ENCODE assay signal across 22 mouse cellular contexts in the genomic region with DNA sequence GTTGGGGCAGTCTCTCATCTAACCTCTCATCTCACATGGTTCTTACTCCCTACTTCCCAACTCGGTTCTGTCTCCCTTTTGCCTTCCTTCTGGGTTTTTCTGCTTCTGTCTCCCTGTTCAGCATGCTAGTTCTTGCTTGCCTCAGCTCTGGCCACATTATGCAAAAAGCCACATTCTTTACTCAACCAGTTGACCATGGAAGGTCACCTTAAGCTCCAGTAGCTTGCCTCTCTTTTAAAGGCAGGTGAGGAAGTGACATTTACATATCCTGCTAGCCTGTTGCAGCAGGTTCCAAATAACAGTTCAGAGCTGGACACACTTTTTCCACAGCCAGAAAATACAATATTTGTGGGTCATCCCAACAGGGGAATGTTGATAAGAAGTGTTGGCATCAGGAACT.
"Had no signal": no experiment of that assay in that cellular context is flagged by ENCODE, and none has a peak within 500 bp of the region (broad histone marks: within the 10 kb centered on the region; RNA-seq: fewer than 3 reads in every experiment).

No protein-coding gene starts in this region.

- H3K36me3 ChIP-seq: limb, embryonic 10.5 days; limb, embryonic 13.5 days; liver, embryonic 12.5 days; liver, embryonic 15.5 days; lung, embryonic 15.5 days; midbrain, embryonic 10.5 days; midbrain, embryonic 13.5 days; neural tube, embryonic 13.5 days; stomach, embryonic 15.5 days had no signal

- H3K9ac ChIP-seq: limb, embryonic 13.5 days; liver, embryonic 12.5 days; liver, embryonic 15.5 days; lung, embryonic 15.5 days; midbrain, embryonic 13.5 days; neural tube, embryonic 13.5 days; stomach, embryonic 15.5 days had no signal

- H3K9me3 ChIP-seq: limb, embryonic 10.5 days; limb, embryonic 13.5 days; liver, embryonic 12.5 days; liver, embryonic 15.5 days; lung, embryonic 15.5 days; megakaryocyte, embryonic 14.5 days; midbrain, embryonic 10.5 days; midbrain, embryonic 13.5 days; neural tube, embryonic 13.5 days; stomach, embryonic 15.5 days had no signal

- ATAC-seq: inflammation-experienced regulatory T-cells, adult 6 months; intestine, embryonic 16.5 days; liver, embryonic 12.5 days; midbrain, embryonic 13.5 days; midbrain, embryonic 16.5 days had no signal

- H3K4me1 ChIP-seq: limb, embryonic 10.5 days; limb, embryonic 13.5 days; liver, embryonic 12.5 days; liver, embryonic 15.5 days; lung, embryonic 15.5 days; megakaryocyte, embryonic 14.5 days; midbrain, embryonic 10.5 days; midbrain, embryonic 13.5 days; neural tube, embryonic 13.5 days; stomach, embryonic 15.5 days had no signal

- H3K27me3 ChIP-seq: limb, embryonic 13.5 days; liver, embryonic 12.5 days; liver, embryonic 15.5 days; lung, embryonic 15.5 days; megakaryocyte, embryonic 14.5 days; midbrain, embryonic 13.5 days; neural tube, embryonic 13.5 days; stomach, embryonic 15.5 days had no signal

- H3K4me2 ChIP-seq: limb, embryonic 13.5 days; liver, embryonic 12.5 days; liver, embryonic 15.5 days; lung, embryonic 15.5 days; midbrain, embryonic 13.5 days; neural tube, embryonic 13.5 days; stomach, embryonic 15.5 days had no signal

- H3K27ac ChIP-seq: limb, embryonic 10.5 days; limb, embryonic 13.5 days; liver, embryonic 12.5 days; liver, embryonic 15.5 days; lung, embryonic 15.5 days; midbrain, embryonic 10.5 days; midbrain, embryonic 13.5 days; neural tube, embryonic 13.5 days; stomach, embryonic 15.5 days had no signal

- H3K4me3 ChIP-seq: limb, embryonic 10.5 days; limb, embryonic 13.5 days; liver, embryonic 12.5 days; liver, embryonic 15.5 days; lung, embryonic 15.5 days; megakaryocyte, embryonic 14.5 days; midbrain, embryonic 10.5 days; midbrain, embryonic 13.5 days; myocyte; neural tube, embryonic 13.5 days; stomach, embryonic 15.5 days had no signal

- DNase-seq: liver; lung, adult 18-20 months; lung, postnatal 10 days; lung, postnatal 36 days; retina, postnatal 1 day; right cerebral cortex, postnatal 25 days; spleen, adult 18-20 months; thymus, postnatal 36 days had no signal
